Mouse (Mus musculus) liver, postnatal 0 days (tissue): ENCODE measurements around the gene Wsb1. TPM values are rescaled to one million over a fixed set of nuclear protein-coding genes. Genes with fewer than 3 reads are reported as not detected.
A peak's percentile ranks its signal among the peaks of the same experiment; 100 is the strongest.

Experiments used
- ATAC-seq: fragments of 200-750 bp; cut with Nextera tagmentation; 2 replicates; pipeline ENCODE4 v1.8.0; 2017; ENCODE audit warnings: mild to moderate bottlenecking, moderate library complexity
- DNase-seq: peaks from one replicate; pipeline ENCODE4 v3.0.0-alpha.2; 2016
- H3K27ac ChIP-seq: fragments of 300-500 bp; sonication (generic); 2 replicates; pipeline ENCODE4 v1.5.1; 2014; ENCODE audit warnings: antibody characterized with exemption, moderate library complexity, mild to moderate bottlenecking, low read depth
- H3K27me3 ChIP-seq: fragments of 300-500 bp; sonication (generic); 2 replicates; pipeline ENCODE4 v1.6.1; 2014; ENCODE audit warnings: low read length, control low read depth, mixed read lengths; ENCODE audit not compliant: insufficient read depth
- H3K36me3 ChIP-seq: fragments of 300-500 bp; sonication (generic); replicated peaks from 2 replicates; pipeline ENCODE4 v1.6.1; 2014; ENCODE audit warnings: mild to moderate bottlenecking, control low read depth, low read length, moderate library complexity, mixed read lengths; ENCODE audit not compliant: insufficient read depth
- H3K4me1 ChIP-seq: fragments of 300-500 bp; sonication (generic); 2 replicates; pipeline ENCODE4 v1.6.1; 2014; ENCODE audit warnings: antibody characterized with exemption, mild to moderate bottlenecking, control low read depth; ENCODE audit not compliant: insufficient read depth
- H3K4me2 ChIP-seq: fragments of 300-500 bp; sonication (generic); 2 replicates; pipeline ENCODE4 v1.6.1; 2014; ENCODE audit warnings: low read depth, mild to moderate bottlenecking, low read length, moderate library complexity, mixed read lengths
- H3K4me3 ChIP-seq: fragments of 300-500 bp; sonication (generic); 2 replicates; pipeline ENCODE4 v1.5.1; 2014; ENCODE audit warnings: low read depth, low read length
- H3K9ac ChIP-seq: fragments of 300-500 bp; sonication (generic); replicated peaks from 2 replicates; pipeline ENCODE4 v1.6.1; 2014; ENCODE audit warnings: mild to moderate bottlenecking, moderate library complexity
- H3K9me3 ChIP-seq: fragments of 300-500 bp; sonication (generic); 2 replicates; pipeline ENCODE4 v1.6.1; 2016; ENCODE audit warnings: mild to moderate bottlenecking, control low read depth, low read length, mixed read lengths
- CTCF ChIP-seq: sonication (generic); IDR thresholded peaks from 2 replicates; pipeline ENCODE4 v1.5.1; 2016; ENCODE audit warnings: antibody characterized with exemption, low read depth
- EP300 ChIP-seq: IDR thresholded peaks from 2 replicates; pipeline ENCODE4 v1.6.1; 2016; ENCODE audit warnings: antibody characterized with exemption, low read depth, mild to moderate bottlenecking
- WGBS: fragments of 180-500 bp; shearing (Covaris S2); extraction: QIAGEN DNeasy Blood & Tissue Kit; methylation state at CpG from one replicate; pipeline ENCODE4 v1.1.7; 2014; ENCODE audit not compliant: insufficient replicate concordance; 5-methylcytosine and 5-hydroxymethylcytosine counted together
- polyA plus RNA-seq: library from polyadenylated mRNA; unstranded; fragments of >200 nt; fragmentation: Nextera tagmentation; extraction: Ambion mirVana; gene quantifications from 2 replicates; pipeline ENCODE4 v1.2.1, GENCODE M21; 2015

Wsb1 gene
- polyA plus RNA-seq, 1 experiment from 2014 or later, result 26.3 TPM

DNA sequence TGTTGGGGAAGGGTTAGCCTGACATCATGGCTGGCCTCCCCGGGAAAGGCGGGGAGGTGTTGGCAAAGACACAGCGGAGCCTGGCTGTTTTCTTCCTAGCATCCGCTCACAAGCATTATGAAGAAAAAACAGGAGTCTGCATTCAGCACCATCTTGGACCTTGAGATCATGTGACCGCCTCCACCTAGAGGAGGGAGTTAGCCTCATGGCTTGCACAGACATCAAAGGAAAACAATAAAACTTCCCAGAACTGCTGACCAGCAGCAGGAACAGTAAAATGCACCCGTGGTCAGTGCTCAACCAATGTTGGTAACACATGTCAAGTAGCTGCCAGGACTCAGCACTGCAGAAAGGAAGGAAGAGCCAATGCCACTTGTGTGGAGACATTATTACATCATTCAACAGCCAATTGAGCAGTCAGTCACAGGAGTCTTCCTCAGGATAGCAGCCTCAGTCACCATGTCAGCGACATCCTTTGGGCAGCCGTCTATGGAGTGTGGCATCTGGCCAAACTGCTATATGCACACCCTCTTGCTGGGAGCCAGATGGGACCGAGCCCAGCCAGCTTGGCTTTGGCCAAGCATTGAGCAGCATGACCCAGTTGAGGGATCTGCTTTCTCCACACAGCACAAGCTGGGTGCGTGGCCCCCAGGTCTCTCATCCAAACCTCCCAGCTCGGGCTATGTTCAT is 24.8 kb downstream of the Wsb1 start:
- WGBS, result 74% methylated on average over 11 of the region's 11 CpGs
- no peak for ATAC-seq
- TF ChIP-seq CTCF (no peak), EP300 (no peak)
- no peak for DNase-seq
- H3K4me2 ChIP-seq, result no peak overlapping the region
- H3K36me3 ChIP-seq, result no peaks in the 10 kb centered on the region
- H3K4me3 ChIP-seq, result no peak overlapping the region
- H3K9ac ChIP-seq, result no peak overlapping the region
- no peak overlapping the region for H3K27ac ChIP-seq
- H3K9me3 ChIP-seq, result no peaks in the 10 kb centered on the region
- no peaks in the 10 kb centered on the region for H3K27me3 ChIP-seq
- peaks cover 4% of the 10 kb centered on the region; the same call in 1 of the 2 replicates for H3K4me1 ChIP-seq

DNA sequence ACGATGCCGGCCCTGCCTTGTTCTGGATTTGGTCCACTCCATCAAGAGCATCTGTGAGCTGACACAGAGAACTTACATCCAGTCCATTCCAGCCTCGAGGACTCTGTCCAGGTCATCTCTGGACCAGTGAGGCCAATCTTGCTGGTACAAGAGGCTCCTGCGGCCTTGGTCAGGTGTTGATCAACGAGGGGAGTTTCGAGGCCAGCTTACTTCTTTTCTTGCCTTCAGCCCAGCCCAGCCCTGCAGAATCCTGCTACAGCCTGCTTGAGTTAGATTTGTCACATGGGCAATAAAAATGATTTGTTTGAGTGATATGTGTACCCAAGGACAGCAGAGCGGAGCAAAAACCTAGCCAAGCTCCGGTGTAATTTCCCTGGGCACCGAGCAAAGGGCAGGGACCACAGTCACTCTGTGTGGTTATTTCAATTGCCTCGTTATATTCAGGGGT is 25.4 kb downstream of the Wsb1 start:
- Histone ChIP-seq H3K9me3 (no peaks in the 10 kb centered on the region), H3K9ac (no peak overlapping the region), H3K4me3 (no peak overlapping the region), H3K36me3 (no peaks in the 10 kb centered on the region), H3K4me2 (no peak overlapping the region), H3K27me3 (no peaks in the 10 kb centered on the region), H3K4me1 (peaks cover 8% of the 10 kb centered on the region; the same call in 1 of the 2 replicates), H3K27ac (no peak overlapping the region)
- ATAC-seq (no peak), DNase-seq (no peak)
- 78% methylated on average over 10 of the region's 10 CpGs for WGBS
- TF ChIP-seq EP300, result no peak
- TF ChIP-seq CTCF, result no peak

DNA sequence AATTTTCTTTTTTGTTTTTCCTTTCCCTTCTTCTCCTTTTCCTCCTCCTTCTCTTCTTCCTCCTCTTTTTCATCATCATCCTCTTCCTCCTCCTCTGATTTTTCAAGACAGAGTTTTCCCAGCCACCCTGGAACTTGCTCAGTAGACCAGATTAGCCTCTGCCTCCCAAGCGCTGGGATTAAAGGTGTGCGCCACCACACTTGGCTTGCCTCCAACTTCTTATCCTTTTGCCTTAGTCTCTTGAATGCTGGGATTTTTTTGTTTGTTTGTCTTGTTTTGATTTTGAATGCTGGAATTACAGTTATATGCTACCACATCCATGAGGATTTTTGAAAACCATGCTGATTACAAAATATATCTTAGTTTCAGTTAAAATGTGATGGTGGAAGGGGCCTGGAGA is 26.4 kb downstream of the Wsb1 start:
- TF ChIP-seq CTCF (no peak), EP300 (no peak)
- no peak overlapping the region for H3K9ac ChIP-seq
- no peaks in the 10 kb centered on the region for H3K27me3 ChIP-seq
- H3K9me3 ChIP-seq, result no peaks in the 10 kb centered on the region
- no peak overlapping the region for H3K4me2 ChIP-seq
- H3K36me3 ChIP-seq, result no peaks in the 10 kb centered on the region
- WGBS, result 78% methylated on average over 2 of the region's 2 CpGs
- ATAC-seq (no peak), DNase-seq (no peak)
- H3K4me1 ChIP-seq, result peaks cover 11% of the 10 kb centered on the region; the same call in 1 of the 2 replicates
- H3K27ac ChIP-seq, result no peak overlapping the region
- no peak overlapping the region for H3K4me3 ChIP-seq

DNA sequence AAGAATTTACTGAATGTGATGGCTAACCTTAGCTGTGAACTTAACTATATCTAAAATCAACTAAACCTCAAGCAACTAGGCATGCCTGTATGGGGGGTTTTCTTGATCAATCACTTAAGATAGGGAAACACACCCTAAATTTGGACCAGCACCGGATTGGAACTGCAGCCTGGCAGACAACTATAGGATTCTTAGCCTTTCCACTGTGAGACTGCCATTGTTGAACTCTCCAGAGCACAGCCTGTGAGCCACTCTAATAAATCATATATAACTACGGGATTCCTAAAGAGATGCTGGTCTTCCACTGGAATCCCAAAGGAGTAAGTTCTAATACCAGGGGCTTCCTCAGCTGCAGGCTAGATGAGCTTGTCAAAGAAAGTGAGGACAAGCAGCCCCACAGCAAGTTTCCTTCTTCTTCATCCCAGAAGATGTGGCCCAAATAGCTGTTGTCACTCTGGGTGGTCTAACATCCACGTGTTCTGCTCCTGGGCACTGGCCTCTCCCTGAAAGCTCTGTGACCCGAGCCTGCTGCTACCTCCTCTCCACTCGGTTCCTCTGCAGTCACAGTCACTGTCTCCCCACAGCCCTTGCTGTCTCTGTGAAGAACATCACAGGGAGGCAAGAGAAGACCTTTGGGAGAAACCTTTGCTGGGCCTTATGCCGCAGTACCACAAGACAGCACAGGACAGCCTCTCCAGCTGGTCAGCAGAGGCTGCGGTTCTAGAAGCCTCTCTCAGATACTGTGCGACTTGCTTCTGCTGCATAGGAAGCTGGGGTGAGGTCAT is 28.9 kb downstream of the Wsb1 start:
- no peak for ATAC-seq
- H3K9ac ChIP-seq, result no peak overlapping the region
- no peak overlapping the region for H3K4me2 ChIP-seq
- H3K36me3 ChIP-seq, result no peaks in the 10 kb centered on the region
- no peak for TF ChIP-seq CTCF
- TF ChIP-seq EP300, result no peak
- H3K9me3 ChIP-seq, result no peaks in the 10 kb centered on the region
- peaks cover 11% of the 10 kb centered on the region; the same call in 1 of the 2 replicates for H3K4me1 ChIP-seq
- WGBS, result 72% methylated on average over 8 of the region's 8 CpGs
- H3K4me3 ChIP-seq, result no peak overlapping the region
- peak overlapping the region; percentile 70; the same call in 1 of the 2 replicates for H3K27ac ChIP-seq
- H3K27me3 ChIP-seq, result no peaks in the 10 kb centered on the region
- DNase-seq, result no peak

DNA sequence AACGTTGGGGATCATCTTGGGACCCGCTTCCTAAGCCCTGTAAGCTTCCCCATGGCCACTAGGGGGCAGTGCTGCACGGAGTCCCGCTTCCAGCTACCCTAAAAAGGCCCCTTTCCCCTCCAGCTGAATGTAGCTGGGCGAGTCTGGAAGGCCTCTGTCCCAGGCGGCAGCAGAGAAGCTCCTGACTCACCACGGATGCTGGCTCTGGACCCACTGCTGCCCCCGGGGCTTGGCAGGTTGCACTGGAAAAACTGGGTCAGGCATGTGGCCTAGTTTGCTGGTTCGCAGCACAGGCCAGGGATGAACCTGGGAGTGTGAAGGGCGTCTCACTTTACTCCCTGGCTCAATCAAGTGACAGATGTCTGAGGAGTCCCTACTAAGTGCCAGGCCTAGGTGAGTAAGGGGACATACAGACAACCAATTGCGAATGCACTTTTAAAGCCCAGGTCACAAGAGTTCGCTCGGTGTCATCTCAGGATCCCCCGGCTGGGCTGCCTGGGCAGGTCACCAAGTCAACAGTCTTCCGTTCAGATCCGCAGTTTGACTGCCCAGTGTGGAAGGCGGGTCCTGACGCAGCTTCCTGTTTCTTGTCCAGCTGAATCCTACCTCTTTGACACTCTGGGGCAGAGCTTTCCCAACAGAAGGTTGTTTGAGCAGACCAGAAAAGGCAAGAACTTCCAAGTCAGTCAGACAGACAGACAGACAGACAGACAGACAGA is 29.8 kb downstream of the Wsb1 start:
- no peaks in the 10 kb centered on the region for H3K9me3 ChIP-seq
- ATAC-seq (peak; percentile 83), DNase-seq (peak; percentile 90)
- no peaks in the 10 kb centered on the region for H3K36me3 ChIP-seq
- WGBS, result 22% methylated on average over 18 of the region's 18 CpGs
- H3K4me1 ChIP-seq, result peaks cover 11% of the 10 kb centered on the region; the same call in 1 of the 2 replicates
- peak; percentile 97 for TF ChIP-seq CTCF
- no peak for TF ChIP-seq EP300
- peak overlapping the region; percentile 33; the same call in 1 of the 2 replicates for H3K9ac ChIP-seq
- H3K4me3 ChIP-seq, result no peak overlapping the region
- H3K4me2 ChIP-seq, result peak overlapping the region; percentile 44; the same call in 1 of the 2 replicates
- H3K27me3 ChIP-seq, result no peaks in the 10 kb centered on the region
- peak overlapping the region; percentile 70; the same call in 1 of the 2 replicates for H3K27ac ChIP-seq
